Mouse (Mus musculus) adrenal gland, postnatal 0 days (tissue): ENCODE data around the gene Pou6f1. TPM values are rescaled to one million over a fixed set of nuclear protein-coding genes. Genes with fewer than 3 reads are reported as not detected.

Experiments used
- microRNA-seq: library from miRNA; unstranded; fragments of <30 nt; microRNA quantifications from one replicate; pipeline ENCODE4, GENCODE M21; 2016; ENCODE audit warnings: borderline replicate concordance; ENCODE audit not compliant: insufficient number of aligned reads
- polyA plus RNA-seq: library from polyadenylated mRNA; unstranded; fragments of >200 nt; fragmentation: Nextera tagmentation; extraction: Ambion mirVana; gene quantifications from 2 replicates; pipeline ENCODE4 v1.2.1, GENCODE M21; 2015

The Pou6f1 gene
- 4.7 and 5.1 TPM in 2 replicates for polyA plus RNA-seq

DNA sequence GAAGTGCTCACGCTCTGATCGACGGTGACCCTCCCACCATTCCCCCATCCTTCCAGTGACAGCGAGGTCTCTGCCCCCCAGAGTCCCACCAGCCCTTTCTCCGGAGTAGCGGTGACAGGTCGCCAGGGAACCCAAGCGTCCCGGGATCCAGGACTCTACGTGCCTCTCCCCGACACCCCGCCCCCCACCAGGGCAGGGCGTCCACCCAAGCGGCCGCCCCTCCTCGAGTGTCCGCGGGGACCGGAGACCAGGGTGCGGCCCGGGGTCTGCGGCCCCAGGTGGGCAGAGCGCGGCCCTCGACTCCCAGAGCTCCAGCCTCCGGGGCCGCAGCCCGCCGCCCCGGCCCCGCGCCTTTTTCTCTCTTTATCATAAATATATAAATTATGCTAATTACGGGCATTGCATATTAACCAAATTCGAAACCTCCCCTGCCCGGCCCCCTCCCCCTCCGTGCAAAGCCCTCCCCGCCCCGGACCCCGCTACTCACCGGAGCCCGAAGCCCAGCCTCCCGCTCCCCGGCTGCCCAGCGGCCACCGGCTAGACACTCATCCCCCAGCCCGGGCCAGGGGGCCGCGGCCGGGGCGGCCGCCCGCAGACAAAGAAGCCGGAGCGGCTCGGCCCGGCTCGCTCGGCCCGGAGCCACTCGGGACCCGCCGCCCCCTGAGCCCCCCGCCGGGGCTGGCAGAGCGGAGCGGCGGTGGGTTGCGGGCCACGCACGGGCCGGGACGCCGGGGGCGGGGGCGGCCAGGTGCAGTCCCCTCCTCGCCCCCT is at the start of gene Pou6f1:
Gene Pou6f1, minus strand, starts transcription at position 709 of the 771 bp plus-strand sequence.

DNA sequence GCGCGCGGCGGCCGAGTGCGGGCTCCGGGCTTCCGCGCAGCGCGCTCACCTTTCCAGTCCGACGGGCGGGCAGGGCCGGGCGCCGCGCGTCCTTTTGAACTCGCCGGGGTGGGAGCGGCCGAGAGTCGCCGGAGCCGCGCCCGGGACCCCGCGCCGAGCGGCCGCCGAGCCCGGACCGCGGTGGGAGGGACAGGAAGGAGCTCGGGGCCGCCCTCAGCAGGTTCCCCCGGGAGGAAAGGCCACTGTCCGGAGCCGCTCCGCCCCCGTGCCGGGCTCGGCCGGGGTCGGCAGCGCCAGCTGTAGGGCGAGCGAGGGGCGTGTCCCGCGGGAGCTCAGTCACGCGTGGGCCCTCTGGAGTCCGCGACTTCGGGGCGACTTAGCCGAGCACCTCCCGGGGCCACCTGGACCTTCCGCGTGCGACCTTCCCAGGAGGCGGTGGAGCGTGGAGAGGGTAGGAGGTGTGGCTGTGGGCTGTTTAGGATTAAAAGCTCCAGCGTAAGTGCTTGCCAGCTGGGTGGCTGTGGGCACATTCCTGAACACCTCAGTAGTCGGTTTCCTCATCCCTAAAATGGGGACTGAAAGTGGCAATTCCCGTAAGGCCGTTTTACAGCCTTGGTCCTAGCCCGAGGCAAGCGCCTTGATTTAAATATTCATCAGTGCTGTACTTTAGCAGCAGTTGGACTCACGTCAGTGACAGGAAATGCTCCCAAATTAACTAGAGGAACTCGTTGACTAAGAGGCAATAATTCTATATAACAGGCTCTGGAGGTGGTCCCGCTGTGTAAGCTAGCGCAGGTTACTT is 37.1 kb upstream of the Pou6f1 start, which contains the start of gene Smagp:
Gene Smagp, minus strand, starts transcription at position 241 of the 802 bp plus-strand sequence.

DNA sequence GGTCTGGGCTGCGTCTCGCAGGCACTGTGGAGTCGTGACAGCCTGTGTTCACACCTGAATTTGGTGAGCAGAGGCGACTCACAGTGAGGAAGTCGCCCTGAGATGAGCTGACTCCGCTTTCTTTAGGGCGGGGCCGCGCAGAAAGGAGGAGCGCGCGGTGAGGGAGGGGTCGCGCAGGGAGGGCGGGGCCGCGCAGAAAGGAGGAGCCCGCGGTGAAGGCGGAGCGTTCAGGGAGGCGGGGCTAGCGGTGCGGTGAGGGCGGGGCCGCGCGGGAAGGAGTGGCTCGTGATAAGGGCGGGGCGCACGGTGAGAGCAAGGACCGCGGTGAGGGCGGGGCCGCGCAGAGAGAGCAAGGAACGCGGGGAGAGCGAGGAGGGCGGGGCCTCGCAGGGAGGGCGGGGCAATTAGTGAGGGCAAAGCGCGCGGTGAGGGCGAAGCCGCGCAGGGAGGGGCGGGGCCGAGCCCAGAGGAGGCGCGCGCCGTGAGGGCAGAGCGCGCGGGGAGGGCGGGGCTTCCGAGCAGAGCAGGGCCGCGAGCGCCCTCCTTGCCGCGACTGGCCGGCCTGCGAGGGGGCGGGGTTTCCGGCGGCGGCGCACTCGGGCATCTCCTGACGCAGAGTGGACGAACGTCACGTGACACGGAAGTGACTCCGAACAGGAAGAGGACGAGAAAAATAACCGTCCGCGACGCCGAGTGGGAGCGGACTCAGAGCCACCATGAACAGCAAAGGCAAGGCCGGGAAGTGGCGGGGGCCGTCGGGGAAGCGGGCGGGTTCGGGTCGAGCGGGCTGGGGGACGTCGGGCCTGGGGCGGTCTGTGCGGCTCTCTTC is 15.4 kb upstream of the Pou6f1 start, which contains the start of gene Dazap2:
Gene Dazap2, plus strand, starts transcription at position 354 of the 829 bp plus-strand sequence.

DNA sequence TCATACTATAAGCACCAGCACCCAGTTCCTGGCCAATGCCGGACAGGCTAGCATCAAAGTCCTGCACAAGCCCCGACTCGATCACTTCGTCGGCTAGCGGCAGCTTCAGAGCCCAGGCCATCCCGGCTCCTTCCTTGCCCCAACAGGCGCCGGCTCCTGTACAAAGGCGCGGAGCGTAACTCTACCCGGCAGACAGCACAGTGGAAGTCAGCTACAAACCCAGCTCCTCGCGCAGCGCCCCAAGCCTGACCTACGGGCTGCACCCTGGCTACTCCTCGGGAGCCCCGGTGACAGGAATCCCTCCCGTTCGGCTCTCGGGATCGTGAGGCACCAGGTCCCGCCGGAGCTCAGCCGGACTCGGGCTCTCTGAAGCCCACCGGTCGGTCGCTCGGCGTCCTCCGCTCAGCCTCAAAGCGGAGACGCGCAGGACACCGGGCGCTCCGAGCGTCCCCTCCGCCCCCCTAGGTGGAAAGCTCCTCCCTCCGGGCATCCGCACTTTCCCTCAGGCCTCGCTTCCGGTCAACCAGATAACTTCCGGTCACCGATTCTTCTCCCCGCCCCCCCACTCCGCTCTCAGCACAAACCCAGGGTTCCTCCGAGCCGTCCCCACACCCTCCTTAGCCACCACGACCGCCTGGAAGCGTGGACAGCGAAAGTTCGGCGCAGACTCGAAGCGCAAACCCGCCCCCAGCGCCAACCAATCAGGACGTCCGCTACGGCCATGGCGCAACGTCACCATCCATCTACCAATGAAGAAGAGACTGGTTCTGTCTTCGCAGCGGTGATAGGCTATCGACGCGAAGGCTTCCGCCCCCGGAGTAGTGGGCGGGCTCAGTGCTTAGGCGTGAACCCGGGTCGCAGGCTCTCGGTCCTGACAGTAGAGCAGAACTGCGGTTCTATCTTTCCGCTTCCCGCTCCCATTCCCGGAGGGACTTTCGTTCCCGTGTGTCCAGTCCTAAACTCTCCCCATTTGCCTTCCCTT is 48.2 kb downstream of the Pou6f1 start, which contains the start of gene Tfcp2:
Gene Tfcp2, minus strand, starts transcription at position 683 of the 982 bp plus-strand sequence.

Small RNAs within 50 kb of the gene (microRNA-seq; reads per million reads assigned to microRNA genes)
- not detected for gene Mir6961

Other genes starting within 250 kb of the Pou6f1 start
- 2.6 and 10.2 TPM in 2 replicates for gene Methig1, start 246.8 kb downstream of the Pou6f1 start, polyA plus RNA-seq
- not detected in 2 replicates for gene Mettl7a2, start 246.8 kb downstream of the Pou6f1 start, polyA plus RNA-seq
- 2.4 and 11.4 TPM in 2 replicates for gene Higd1c, start 235.4 kb downstream of the Pou6f1 start, polyA plus RNA-seq
- gene Gm5475, start 177.8 kb downstream of the Pou6f1 start, polyA plus RNA-seq, result 0.11 and 0.28 TPM in 2 replicates
- gene Slc11a2, start 174.9 kb downstream of the Pou6f1 start, polyA plus RNA-seq, result 10.7 and 27.5 TPM in 2 replicates
- gene Letmd1, start 131.0 kb downstream of the Pou6f1 start, polyA plus RNA-seq, result 20.8 and 30.3 TPM in 2 replicates
- gene Csrnp2, start 104.5 kb downstream of the Pou6f1 start, polyA plus RNA-seq, result 6.5 and 7.3 TPM in 2 replicates
- gene Tfcp2, start 48.0 kb downstream of the Pou6f1 start, polyA plus RNA-seq, result 12.6 and 17.6 TPM in 2 replicates
- gene Dazap2, start 15.4 kb upstream of the Pou6f1 start, polyA plus RNA-seq, result 220 and 328 TPM in 2 replicates
- gene Smagp, start 37.0 kb upstream of the Pou6f1 start, polyA plus RNA-seq, result 18.1 and 22.9 TPM in 2 replicates
- 3.8 and 4.0 TPM in 2 replicates for gene Bin2, start 69.6 kb upstream of the Pou6f1 start, polyA plus RNA-seq
- 190 and 236 TPM in 2 replicates for gene Cela1, start 87.9 kb upstream of the Pou6f1 start, polyA plus RNA-seq
- 7.2 and 9.6 TPM in 2 replicates for gene Galnt6, start 129.4 kb upstream of the Pou6f1 start, polyA plus RNA-seq
- gene Slc4a8, start 161.8 kb upstream of the Pou6f1 start, polyA plus RNA-seq, result 15.7 and 17.0 TPM in 2 replicates